Mouse (Mus musculus) CD4-positive helper T cell, adult 2 months (primary cell): ENCODE measurements around the gene Tmem94.
A peak's percentile ranks its signal among the peaks of the same experiment; 100 is the strongest.
"Not testable (repeated sequence)": the region's sequence is repeated elsewhere in the genome, so short reads cannot be mapped to it uniquely, and the experiment has no call there.

Experiments
- DNase-seq: peaks from one replicate; pipeline ENCODE4 v3.0.0-alpha.2; 2012; ENCODE audit warnings: low read depth, missing footprints, low spot score

Gene Tmem94

DNA sequence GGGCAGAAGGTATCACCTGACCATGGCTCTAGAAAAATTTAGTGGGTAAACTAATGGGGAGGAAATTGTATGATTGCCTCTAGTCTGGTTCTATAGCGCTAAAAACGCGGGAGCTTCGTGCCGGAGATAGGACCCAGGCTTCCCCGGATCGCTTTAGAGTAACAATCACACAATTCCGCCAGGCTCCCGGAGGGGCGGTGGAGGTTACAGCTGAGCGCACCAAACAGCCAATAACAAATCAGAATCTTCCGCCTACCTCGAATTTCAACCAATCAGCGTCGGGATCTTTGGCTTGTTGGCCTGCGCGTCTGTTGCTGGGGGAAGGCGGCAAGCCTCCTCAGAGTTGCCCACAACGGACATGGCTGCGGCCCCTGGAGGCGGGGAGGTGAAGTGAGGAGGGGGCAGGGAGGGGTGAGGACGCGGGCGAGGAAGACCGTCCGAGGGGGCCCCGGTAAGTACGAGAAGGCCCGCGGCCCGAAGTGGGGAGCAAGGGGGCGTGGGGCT lies at the start of gene Tmem94:
Gene Tmem94, plus strand, starts transcription at position 331 of the 504 bp plus-strand sequence.
- peak; percentile 98 for DNase-seq

DNA sequence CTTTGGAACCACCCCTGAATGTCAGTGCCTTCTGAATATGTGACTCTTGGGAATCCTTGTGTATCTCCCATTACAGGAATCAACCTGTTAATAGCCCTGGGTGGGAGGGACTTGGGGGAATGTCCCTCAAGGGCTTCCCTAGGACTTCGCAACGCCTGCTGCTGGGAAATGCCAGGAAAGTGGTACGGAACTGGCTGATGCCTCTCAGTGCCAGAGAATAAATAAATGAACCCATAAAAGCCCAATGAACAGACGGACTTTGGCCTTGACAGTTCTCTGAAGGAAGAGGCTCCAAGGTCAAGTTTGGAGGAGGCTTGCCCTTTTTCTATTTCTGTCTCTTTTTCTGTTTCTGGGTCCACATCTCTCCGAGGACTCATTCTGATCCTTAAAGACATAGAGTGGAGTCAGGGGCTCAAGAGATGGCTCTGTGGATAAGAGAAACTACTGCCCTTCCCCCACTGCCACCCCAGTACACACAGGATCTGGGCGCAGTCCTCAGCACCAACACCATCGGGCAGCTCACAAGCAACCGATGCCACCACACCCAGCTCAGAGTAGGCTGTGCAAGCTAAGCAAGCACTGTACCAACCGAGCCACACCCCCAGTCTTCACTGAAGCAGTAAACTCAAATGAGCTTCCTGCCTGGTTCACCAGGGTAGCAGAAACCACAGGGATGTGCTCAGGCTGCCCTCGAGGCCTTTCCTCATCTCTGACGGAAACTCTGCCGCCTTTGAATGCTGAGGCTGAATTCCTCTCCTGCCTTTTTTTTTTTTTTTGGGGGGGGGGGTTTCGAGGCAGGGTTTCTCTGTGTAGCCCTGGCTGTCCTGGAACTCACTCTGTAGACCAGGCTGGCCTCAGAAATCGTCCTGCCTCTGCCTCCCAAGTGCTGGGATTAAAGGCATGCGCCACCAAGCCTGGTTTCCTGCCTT lies 48.6 kb upstream of the Tmem94 start:
- DNase-seq: peak; percentile 69

DNA sequence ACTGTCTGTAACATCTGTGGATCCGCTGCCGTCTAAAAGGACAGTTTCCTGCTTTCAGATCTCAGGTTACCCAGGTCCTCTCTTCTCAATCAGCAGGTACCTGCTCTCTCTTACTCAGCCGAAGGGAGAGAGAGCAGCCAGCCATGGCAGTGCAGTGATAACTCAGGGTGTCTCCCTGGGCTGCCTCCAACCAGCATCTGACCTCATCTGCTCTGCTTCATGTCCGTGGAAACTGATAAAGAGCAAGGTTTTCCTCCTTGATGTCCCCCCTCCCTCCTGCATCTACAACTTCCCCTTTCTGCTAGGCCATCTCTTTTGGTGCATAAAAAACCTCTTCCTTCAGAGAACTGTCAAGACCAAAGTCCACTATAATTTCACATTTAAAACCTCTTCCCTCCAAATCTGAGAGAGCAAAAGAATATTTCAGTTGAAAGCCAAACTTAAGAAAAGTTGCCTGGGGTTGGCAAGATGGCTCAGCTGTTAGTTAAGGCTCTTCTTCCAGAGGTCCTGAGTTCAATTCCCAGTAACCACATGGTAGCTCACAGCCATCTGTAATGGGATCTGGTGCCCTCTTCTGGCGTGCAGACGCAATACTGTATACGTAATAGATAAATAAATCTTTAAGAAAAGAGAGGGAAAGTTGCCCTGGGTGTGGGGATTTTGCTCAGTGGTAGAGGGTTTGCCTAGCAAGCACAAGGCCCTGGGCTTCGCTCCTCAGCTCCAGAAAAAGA lies 47.4 kb upstream of the Tmem94 start:
- peak; percentile 41 for DNase-seq

DNA sequence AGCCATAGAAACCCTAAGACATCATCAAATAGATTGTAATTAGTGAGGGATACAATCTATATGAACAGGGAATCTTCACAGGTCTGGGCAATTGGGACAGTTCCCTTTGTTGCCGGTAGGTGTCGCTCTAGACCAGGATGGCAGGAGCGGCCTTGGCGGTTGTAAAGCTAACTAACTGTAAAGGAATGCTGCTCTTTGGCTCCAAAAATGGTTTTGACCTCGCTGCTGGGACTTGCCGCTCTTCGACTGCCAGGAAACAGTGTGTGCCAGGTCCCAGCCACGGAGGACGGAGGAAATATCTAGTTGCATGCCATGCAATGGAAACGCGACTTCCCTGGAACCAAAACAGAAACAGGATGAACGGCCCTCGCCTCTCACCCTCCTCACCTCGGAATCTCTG lies 42.6 kb upstream of the Tmem94 start:
- peak; percentile 75 for DNase-seq

DNA sequence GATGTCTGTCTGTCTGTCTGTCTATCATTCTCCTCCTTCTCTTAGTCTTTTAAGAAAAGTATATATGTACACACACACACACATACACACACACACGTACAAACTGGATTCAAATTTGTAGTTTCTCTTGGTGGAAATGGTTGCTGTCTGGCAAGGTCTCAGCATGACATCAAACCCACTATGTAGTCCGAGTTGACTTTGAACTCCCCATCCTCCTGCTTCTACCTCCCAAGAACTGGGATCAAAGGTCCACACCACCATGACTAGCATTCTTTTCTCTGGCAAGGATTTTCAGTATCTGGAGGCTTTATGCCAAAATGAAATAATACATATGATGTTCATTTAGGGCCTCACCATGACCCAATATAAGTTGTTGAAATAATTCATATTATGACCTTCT lies 42.0 kb upstream of the Tmem94 start:
- DNase-seq: no peak

DNA sequence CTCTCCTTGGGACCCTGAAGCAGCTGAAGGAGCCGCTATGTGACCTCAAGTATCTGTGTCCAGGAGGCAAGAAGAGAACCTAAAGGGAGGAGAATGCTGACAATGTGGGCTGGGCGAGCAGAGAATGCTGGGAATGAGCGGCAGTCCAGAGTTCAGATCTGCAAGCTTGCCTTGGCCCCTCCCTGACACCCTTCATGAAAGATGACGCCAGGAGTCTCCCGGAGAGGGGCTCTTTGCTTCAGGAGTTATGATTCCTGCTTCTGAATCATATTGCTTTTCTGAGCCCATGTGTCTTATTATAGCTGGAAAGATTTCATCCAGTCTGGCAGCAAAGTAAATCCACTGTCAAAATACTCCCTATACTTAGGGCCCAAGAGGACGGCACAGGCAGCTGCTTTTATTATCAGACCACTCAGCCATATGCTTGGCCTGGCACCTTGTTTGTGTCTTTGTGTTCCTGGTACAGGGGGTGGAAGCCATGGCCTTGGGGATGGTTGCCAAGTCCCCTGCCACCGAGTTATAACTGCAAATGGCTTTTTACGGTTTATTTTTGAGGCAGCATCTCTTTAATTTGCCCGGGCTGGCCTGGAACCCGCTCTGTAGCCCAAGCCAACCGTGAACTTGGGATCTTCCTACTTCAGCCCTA lies 31.1 kb upstream of the Tmem94 start:
- DNase-seq: no peak

DNA sequence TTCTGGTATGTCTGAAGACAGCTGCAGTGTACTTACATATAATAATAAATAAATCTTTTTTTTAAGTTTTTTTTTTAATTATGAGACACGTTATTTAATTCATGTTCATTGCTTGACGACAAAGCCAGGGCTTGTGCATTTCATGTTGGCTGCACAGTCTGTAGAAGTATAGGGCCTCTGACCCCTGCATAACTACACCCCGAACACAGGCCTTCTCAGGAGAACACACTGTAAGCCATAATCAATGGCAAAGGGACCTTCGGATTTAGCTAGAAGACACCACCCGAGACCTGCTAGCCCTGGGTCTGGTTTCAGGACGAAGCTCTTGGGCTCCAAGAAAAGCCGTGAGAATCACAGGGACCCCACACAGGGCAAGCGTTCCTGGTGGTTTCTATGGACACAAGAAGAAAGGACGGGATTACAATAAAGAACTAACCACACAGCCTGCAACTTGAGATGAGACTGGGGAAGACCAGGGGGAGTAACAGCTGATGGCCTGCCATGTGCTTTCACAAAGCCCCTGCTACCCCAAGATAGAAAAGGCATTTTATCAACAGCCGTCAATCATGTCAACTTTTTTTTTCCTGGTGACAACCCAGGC lies 27.5 kb upstream of the Tmem94 start:
- DNase-seq: no peak

DNA sequence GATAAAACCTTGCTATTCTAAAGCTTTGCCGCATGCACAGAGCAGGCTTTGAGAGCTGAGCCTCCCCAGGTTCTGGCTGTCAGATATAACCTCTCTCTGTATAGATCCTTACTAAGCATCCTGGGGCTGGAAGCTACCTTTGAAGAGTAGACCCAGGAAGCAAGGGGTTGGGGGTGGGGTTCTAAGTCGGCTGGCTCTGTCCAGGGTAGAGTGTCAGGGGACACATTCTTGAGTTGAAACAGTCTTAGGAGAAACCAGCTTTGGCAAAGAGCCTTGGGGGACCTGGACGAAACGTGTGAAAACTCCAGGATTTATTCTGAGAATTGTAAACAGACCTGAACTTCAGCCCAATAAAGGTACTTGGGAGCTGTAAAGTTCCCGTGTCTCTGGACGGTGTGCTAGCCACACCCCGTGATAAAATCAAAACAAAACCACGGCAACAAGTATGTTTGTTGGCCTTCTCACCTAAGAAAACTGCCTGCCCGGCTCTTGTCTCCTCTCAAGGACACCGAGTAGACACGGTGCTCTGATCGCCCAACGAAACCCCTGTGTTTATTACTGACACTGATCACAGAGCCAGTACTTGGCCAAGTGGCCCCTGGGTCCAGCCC lies 26.9 kb upstream of the Tmem94 start:
- DNase-seq: no peak

DNA sequence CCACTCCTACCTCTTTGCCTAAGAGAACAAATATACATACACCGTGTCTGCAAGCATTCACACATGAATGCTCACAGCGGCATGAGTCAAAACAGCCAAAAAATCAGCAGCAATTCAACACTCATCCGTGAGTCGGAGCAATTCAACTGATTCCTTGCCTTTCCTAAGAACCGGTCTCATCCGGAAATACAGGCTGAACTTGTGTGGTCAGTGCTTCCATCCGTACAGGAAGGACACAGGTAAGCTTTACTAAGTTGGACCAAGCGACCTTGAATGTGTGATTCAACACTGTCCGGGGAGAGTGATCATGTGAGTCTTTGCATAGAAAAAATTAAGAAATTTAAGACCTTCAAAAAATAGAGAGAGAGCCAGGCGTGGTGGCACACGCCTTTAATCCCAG lies 24.2 kb upstream of the Tmem94 start:
- no peak for DNase-seq

DNA sequence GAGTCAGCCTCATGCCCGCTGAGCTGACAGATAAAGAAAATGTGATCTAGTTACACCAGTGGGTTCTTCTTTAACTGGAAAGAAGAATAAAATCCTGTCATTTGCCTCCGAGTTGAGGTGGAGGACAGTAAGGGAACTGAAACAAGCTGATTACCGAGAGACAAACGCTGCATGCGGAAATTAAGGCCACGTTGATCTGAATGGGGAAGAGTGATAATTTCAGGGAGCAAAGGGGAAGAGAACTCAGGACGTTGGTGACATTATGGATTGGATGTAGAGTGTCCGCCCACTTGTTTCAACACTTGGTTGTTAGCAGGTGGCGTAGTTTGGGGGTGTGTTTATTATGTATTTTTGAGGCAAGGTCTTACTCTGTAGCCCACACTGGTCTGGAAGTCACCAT lies 22.3 kb upstream of the Tmem94 start:
- no peak for DNase-seq

DNA sequence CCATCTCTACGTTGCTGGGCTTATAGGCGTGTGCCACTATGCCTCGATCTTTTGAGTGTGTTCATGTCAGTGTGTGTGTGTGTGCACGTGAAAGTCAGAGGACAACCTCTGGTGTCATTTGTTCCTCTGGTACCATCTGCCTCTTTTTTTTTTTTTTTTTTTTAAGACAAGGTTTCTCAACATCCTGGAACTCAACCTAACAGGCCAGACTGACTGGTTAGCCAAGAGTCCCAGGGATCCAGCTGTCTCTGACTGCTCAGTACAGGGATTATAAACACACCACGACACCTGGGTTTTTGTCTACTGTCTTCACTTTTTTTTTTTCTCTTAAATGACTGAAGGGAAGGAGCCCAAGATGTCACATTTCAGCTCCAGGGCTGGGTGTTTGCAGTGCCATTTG lies 20.8 kb upstream of the Tmem94 start:
- no peak for DNase-seq

DNA sequence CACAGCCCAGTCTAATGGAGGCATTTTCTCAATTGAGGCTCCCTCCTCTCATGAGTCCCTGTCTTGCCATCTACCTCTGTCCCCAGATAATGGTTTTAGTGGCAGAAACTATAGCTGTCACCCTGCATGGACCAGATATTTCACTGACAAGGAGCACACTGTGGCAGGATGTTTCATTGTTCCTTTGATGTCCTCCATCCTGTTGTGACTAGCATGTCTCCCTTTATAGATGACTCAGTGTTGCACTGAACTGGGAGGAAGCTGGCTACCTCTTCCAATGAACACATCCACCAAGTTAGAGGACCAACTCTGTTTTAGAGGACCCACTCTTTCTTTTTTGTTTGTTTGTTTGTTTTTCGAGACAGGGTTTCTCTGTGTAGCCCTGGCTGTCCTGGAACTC lies 19.1 kb upstream of the Tmem94 start:
- DNase-seq: peak; percentile 76

DNA sequence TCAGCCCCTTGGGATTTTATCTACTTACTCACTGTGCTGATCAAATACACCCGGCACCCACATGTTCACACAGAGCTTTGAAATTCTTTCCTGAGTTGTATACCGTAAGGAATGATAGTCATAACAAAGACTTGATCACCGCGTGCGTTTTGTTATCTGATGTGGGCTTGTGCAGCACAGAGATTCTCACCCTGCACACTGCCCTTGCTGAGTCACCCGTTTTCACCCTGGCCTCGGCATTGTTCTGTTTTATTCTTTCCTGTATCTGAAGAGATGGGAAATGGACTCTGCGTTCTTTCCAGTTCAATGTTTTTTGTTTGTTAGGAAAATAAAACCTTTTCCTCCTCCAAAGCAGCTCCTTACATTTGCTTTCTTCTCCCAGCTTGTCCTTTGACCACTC lies 18.5 kb upstream of the Tmem94 start:
- peak; percentile 76 for DNase-seq

DNA sequence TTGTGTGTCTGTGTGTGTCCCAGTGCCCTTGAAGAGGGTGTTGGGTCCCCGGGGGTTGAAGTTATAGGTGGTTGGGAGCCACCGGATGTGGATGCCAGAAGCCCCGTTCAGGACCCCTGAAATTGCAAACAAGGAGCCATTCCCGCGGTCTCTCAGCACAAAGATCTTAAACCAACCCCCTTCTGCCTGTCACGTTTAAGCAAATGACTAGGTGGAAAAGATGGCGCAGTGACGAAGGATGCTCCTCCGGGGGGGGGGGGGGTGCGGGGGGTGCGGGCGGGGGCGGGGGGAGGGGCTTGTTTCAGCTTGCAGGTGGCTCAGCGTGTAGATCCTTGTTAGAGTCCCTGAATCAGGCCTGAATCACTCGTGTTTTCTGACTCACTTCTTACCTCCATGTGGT lies 17.9 kb upstream of the Tmem94 start:
- DNase-seq: peak; percentile 74

DNA sequence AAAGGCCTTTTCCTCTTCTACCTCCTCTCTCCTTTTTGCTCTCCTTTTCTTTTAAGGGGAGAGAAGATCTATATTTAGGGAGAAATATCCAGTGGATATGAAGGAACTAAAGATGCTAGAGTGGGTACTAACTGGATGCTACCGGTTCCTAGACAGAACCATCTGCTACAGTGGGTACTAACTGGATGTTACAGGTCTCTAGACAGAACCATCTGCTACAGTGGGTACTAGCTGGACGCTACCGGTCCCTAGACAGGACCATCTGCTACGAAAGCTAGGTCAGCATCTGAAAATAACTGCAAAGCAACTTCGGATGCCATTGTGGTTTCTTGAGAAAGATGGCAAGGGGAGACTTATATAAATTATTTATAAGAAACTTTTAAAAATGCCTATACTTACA lies 15.4 kb upstream of the Tmem94 start:
- DNase-seq: no peak

DNA sequence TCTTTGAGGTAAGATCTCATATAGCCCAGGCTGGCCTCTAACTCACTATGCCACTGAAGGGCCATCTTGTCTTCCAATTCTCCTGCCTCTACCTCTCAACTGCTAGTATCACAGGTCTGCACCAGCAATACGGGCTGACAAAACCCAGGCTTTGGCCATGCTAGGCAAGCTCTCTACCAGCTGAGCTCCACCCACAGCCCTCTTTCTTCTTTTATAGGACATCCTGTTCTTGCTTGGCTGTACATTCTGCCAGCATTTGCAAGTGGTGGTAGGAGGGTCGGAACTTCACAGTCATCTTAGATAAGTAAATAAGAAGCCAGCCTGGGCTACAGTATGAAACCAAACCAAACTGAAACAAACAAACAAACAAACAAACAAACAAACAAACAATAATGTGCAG lies 13.5 kb upstream of the Tmem94 start:
- DNase-seq: peak; percentile 47

DNA sequence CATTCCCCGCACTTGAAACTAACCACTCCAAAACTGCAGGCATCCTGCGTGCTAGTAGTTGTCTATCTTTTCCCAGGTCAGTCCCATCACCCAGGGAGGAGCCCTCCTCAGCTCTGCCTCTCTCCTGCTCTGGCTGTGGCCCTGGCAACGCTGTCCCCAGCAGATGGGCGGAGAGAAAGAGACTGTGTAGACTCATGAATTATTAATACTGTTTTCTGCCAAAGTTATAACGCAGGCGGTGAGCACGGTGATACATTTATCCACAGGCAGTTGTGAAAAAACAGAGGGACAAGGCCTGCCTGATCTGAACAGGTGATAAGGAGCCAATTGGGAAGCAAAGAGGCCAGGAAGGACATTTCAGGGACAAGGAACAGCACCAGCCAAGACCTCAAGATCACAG lies 12.6 kb upstream of the Tmem94 start:
- DNase-seq: no peak

DNA sequence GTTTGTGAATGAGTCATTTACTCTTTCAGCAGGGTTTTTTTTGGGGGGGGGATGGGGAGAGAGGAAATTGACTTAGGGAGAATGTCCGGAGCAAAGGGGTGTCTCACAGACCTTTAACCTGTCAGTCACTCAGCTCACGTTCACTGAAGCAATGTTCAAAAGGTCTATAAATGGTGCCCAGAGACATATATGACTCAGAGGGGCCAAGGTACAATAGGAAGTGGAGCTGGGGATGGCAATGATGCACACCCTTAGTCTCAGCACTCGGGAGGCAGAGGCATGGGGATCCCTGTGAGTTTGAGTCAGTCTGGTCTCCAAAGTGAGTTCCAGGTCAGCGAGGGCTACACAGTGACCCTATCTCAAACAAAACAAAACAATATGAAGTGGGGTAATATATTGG lies 11.7 kb upstream of the Tmem94 start:
- no peak for DNase-seq

DNA sequence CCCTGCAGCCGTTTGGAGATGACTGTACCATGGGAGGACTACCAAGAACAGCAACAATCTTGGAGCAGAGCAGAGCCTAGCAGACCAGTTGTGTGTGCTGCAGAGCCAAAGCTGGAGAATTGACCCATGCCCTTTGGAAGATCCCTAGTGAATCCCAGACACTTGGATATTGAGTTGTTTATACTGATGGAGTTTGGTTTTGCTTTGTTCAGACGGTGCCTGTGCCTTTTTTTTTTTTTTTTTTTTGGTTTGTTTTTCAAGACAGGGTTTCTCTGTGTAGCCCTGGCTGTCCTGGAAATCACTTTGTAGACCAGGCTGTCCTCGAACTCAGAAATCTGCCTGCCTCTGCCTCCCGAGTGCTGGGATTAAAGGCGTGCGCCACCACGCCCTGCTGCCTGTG lies 3.1 kb upstream of the Tmem94 start:
- DNase-seq: not testable (repeated sequence)

DNA sequence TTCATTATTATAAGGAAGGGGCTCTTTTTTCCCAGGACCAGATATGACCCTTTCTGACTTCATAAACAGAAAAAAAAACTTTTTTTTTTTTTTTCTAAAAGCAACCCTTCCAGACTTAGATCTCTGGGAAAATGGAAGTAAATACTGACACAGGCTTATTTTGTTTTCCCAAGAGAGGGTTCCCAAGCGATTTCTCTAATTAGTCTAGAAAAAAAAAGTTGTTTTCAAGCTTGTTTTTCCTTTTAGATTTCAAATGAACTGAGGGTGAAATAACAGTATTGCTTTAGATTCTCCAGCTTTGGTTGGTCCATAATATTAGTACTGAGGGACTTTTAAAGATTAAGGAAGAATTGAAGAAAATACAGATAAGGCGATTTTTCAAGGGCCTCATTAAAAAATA lies 535 bp upstream of the Tmem94 start:
- no peak for DNase-seq

DNA sequence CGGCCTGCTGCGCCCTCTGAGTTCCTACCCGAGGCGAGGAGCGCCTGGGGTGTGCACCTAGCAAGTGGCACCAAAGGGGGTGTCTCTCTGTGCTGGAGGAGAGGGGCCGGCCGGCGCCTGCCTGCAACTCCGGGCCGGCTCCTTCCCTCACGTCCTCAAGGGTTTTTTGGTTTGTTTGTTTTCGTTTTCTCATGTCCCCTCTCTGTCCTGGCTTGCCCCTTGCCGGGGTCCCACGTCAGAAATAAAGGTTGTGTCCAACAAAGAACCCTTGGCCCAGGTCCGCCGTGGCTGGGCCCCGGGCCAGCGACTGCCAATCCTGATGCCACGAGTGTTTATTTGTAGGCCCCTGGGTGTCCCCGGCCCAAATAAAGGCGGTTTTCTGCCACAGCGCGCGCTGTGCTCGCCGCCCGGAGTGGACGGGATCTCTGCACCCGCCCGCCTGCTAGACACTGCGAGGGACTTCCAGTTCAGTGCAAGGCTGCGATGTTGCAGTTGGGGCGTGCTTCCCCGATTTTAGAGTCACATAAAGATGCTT lies 441 bp downstream of the Tmem94 start:
- no peak for DNase-seq
